Mouse (Mus musculus): ENCODE measurements around the gene Rcn3. TPM values are rescaled to one million over a fixed set of nuclear protein-coding genes. Genes with fewer than 3 reads are reported as not detected.
"Not testable (repeated sequence)": the region's sequence is repeated elsewhere in the genome, so short reads cannot be mapped to it uniquely, and the experiment has no call there.

The Rcn3 gene
- polyA plus RNA-seq, 1 experiment from 2014 or later = 245 TPM

DNA sequence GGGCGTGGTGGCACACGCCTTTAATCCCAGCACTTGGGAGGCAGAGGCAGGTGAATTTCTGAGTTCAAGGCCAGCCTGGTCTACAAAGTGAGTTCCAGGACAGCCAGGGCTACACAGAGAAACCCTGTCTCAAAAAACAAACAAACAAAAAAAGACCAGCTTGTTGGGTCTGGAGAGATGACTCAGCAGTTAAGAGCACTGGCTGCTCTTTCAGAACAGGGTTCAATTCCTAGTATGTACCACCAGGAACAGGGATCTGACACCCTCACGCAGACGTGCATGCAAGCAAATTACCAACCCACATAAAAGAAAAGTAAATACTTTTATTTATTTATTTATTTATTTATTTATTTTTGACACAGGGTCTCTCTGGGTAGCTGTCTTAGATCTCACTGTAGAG is 18.1 kb upstream of the Rcn3 start:
- H3K9ac ChIP-seq (ENCODE audit: low read length); H3K4me1 ChIP-seq (ENCODE audit: control insufficient read depth, insufficient read depth, low read length); H3K36me3 ChIP-seq (ENCODE audit: control insufficient read depth, insufficient read depth, low read length); DNase-seq (ENCODE audit: low spot score); H3K4me3 ChIP-seq (ENCODE audit: low read depth, low read length); H3K4me2 ChIP-seq (ENCODE audit: low read depth, severe bottlenecking); H3K9me3 ChIP-seq (ENCODE audit: control insufficient read depth, low read length); H3K27ac ChIP-seq (replicated peaks; ENCODE audit: low read depth, low read length); ATAC-seq (ENCODE audit: insufficient number of reproducible peaks, low FRiP score, low TSS enrichment, low read depth); H3K27me3 ChIP-seq (ENCODE audit: control insufficient read depth, insufficient read depth, low read length): not testable (repeated sequence)
- 91% methylated on average over 4 of the region's 4 CpGs for WGBS

- Histone ChIP-seq H3K9ac (ENCODE audit: low read length) (no peak overlapping the region), H3K4me3 (ENCODE audit: low read depth, low read length) (no peak overlapping the region), H3K4me2 (ENCODE audit: low read depth, severe bottlenecking) (no peak overlapping the region), H3K9me3 (ENCODE audit: control insufficient read depth, low read length) (no peaks in the 10 kb centered on the region), H3K27me3 (ENCODE audit: control insufficient read depth, insufficient read depth, low read length) (no peaks in the 10 kb centered on the region), H3K4me1 (ENCODE audit: control insufficient read depth, insufficient read depth, low read length) (peaks cover 16% of the 10 kb centered on the region), H3K27ac (replicated peaks; ENCODE audit: low read depth, low read length) (no peak overlapping the region), H3K36me3 (ENCODE audit: control insufficient read depth, insufficient read depth, low read length) (no peaks in the 10 kb centered on the region)
- 67% methylated on average over 5 of the region's 5 CpGs for WGBS
- ATAC-seq (ENCODE audit: insufficient number of reproducible peaks, low FRiP score, low TSS enrichment, low read depth) (no peak; the same call in 1 of the 2 replicates), DNase-seq (ENCODE audit: low spot score) (no peak)
These were observed 15.1 kb upstream of the Rcn3 start for GRCm38 (mm10) chr7:45107052-45107645.

DNA sequence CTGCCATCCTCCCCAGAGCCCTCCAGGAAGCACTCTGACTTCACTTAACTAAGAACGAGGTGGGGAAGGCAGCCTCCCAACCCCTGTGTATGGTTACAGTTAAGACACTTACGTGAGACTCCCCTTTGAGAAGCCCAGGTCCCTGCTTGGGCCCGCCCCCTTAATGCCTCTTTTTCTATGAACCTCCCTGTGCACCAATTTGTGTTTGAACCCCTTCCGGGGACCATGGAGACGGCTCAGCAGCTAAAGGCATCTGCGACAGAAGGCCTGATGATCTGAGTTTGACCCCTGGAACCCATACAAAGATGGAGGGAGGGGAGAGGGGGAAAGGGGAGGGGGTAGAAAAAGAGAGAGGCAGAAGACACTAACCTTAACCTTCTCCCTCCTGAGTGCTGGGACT is 14.4 kb upstream of the Rcn3 start:
- DNase-seq (ENCODE audit: low spot score) = no peak

DNA sequence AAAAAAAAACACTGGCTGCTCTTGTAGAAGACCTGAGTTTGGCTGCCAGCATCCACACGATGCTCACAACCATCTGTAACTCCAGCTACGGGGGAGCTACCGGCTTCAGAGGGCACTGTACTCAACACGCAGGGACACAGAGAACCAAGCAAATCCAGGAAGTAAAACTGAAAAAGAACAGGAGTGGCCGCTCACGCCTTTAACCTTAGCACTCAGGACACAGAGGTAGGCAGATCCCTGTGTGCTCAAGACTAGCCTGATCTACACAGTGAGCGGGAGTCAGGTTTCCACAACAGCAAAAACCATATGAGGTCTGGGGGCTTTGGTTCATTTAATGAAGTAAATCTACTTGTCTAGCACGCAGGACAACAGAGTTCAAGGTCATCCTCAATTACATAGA is 13.5 kb upstream of the Rcn3 start:
- Histone ChIP-seq H3K27ac (replicated peaks; ENCODE audit: low read depth, low read length) (no peak overlapping the region), H3K4me3 (ENCODE audit: low read depth, low read length) (no peak overlapping the region), H3K9me3 (ENCODE audit: control insufficient read depth, low read length) (no peaks in the 10 kb centered on the region), H3K36me3 (ENCODE audit: control insufficient read depth, insufficient read depth, low read length) (no peaks in the 10 kb centered on the region), H3K9ac (ENCODE audit: low read length) (no peak overlapping the region), H3K27me3 (ENCODE audit: control insufficient read depth, insufficient read depth, low read length) (no peaks in the 10 kb centered on the region), H3K4me2 (ENCODE audit: low read depth, severe bottlenecking) (no peak overlapping the region), H3K4me1 (ENCODE audit: control insufficient read depth, insufficient read depth, low read length) (peaks cover 16% of the 10 kb centered on the region)
- ATAC-seq (ENCODE audit: insufficient number of reproducible peaks, low FRiP score, low TSS enrichment, low read depth) (no peak), DNase-seq (ENCODE audit: low spot score) (no peak)
- 72% methylated on average over 8 of the region's 8 CpGs for WGBS

More for the DNA sequence above, 14.4 kb upstream of the Rcn3 start:
- Histone ChIP-seq H3K4me3 (ENCODE audit: low read depth, low read length) (no peak overlapping the region), H3K36me3 (ENCODE audit: control insufficient read depth, insufficient read depth, low read length) (no peaks in the 10 kb centered on the region), H3K27me3 (ENCODE audit: control insufficient read depth, insufficient read depth, low read length) (no peaks in the 10 kb centered on the region), H3K4me1 (ENCODE audit: control insufficient read depth, insufficient read depth, low read length) (peaks cover 16% of the 10 kb centered on the region), H3K9me3 (ENCODE audit: control insufficient read depth, low read length) (no peaks in the 10 kb centered on the region), H3K9ac (ENCODE audit: low read length) (no peak overlapping the region), H3K4me2 (ENCODE audit: low read depth, severe bottlenecking) (no peak overlapping the region), H3K27ac (replicated peaks; ENCODE audit: low read depth, low read length) (no peak overlapping the region)
- WGBS = 47% methylated on average over 6 of the region's 6 CpGs
- ATAC-seq (ENCODE audit: insufficient number of reproducible peaks, low FRiP score, low TSS enrichment, low read depth) = no peak

DNA sequence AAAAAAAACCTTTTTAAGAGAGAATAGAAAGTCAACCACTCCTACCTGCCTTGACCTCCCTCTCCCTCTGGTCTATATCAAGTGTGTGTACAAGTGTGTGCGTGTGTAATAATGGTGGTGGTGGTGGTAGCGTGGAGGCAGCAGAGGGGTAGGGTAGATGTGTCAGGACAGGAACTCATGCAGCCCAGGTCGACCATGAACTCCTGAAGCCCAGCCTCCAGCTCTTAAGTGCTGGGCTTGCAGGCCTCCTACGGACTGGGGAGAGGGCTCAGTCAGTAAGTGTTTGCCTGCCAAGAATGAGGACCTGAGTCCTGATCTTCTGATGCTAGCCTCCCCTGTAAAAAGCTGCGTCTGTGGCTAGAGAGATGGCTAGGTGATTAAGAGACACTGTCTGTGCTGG is 12.9 kb upstream of the Rcn3 start:
- Histone ChIP-seq H3K9me3 (ENCODE audit: control insufficient read depth, low read length) (no peaks in the 10 kb centered on the region), H3K9ac (ENCODE audit: low read length) (no peak overlapping the region), H3K4me3 (ENCODE audit: low read depth, low read length) (no peak overlapping the region), H3K27ac (replicated peaks; ENCODE audit: low read depth, low read length) (no peak overlapping the region), H3K36me3 (ENCODE audit: control insufficient read depth, insufficient read depth, low read length) (no peaks in the 10 kb centered on the region), H3K4me2 (ENCODE audit: low read depth, severe bottlenecking) (no peak overlapping the region), H3K27me3 (ENCODE audit: control insufficient read depth, insufficient read depth, low read length) (no peaks in the 10 kb centered on the region), H3K4me1 (ENCODE audit: control insufficient read depth, insufficient read depth, low read length) (peaks cover 16% of the 10 kb centered on the region)
- no peak for DNase-seq (ENCODE audit: low spot score)
- no peak for ATAC-seq (ENCODE audit: insufficient number of reproducible peaks, low FRiP score, low TSS enrichment, low read depth)
- 81% methylated on average over 5 of the region's 5 CpGs for WGBS

- peaks cover 16% of the 10 kb centered on the region for H3K4me1 ChIP-seq (ENCODE audit: control insufficient read depth, insufficient read depth, low read length)
- H3K9ac ChIP-seq (ENCODE audit: low read length) = peak within 1 kb of the TSS; percentile 28; the same call in 1 of the 2 replicates
- H3K9me3 ChIP-seq (ENCODE audit: control insufficient read depth, low read length) = no peaks in the 10 kb centered on the region
- H3K4me3 ChIP-seq (ENCODE audit: low read depth, low read length) = no peak within 1 kb of the TSS
- no peaks in the 10 kb centered on the region for H3K27me3 ChIP-seq (ENCODE audit: control insufficient read depth, insufficient read depth, low read length)
- H3K4me2 ChIP-seq (ENCODE audit: low read depth, severe bottlenecking) = no peak within 1 kb of the TSS
- DNase-seq (ENCODE audit: low spot score) (no peak), ATAC-seq (ENCODE audit: insufficient number of reproducible peaks, low FRiP score, low TSS enrichment, low read depth) (no peak)
- no peaks in the 10 kb centered on the region for H3K36me3 ChIP-seq (ENCODE audit: control insufficient read depth, insufficient read depth, low read length)
- H3K27ac ChIP-seq (replicated peaks; ENCODE audit: low read depth, low read length) = peak within 1 kb of the TSS; percentile 52; the same call in 1 of the 2 replicates
- 47% methylated on average over 7 of the region's 7 CpGs for WGBS
These were observed 11.7 kb upstream of the Rcn3 start, which contains the start of gene Fcgrt for GRCm38 (mm10) chr7:45103652-45104180. Gene Fcgrt (minus strand): TSS chr7:45103851.

DNA sequence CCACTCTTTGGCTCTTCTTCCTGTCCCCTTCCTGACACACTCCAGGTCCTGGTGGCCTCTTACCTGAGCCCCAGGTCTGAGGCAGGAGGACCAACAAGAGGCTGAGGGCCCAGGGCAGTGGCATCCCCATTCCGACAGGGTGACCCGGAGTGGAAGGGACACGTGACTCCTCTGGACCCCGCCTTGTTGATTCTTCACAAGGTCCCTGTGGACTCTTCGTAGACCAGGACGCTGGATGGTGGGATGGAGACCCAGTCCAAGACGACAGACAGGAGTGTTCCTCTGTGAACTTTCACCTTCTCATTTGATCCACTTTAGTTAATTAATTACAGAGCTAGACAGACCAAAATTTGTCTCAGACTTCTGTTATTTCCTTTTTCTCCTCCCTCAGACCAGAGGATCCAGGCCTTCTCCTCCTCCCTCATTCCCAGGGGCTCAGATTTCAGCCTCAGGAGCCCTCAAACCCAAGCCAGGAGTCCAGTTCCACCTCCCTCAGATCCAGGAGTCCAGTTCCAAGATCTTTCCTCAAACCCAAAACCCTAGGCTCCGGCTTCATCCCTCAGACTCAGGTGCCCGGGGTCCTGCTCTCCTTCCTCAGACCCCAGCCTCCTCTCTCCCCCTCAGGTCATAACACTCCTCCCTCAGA is 11.0 kb upstream of the Rcn3 start:
- ATAC-seq (ENCODE audit: insufficient number of reproducible peaks, low FRiP score, low TSS enrichment, low read depth) (no peak), DNase-seq (ENCODE audit: low spot score) (no peak)
- H3K4me2 ChIP-seq (ENCODE audit: low read depth, severe bottlenecking) = no peak overlapping the region
- peaks cover 16% of the 10 kb centered on the region for H3K4me1 ChIP-seq (ENCODE audit: control insufficient read depth, insufficient read depth, low read length)
- no peak overlapping the region for H3K4me3 ChIP-seq (ENCODE audit: low read depth, low read length)
- peak overlapping the region; percentile 28; the same call in 1 of the 2 replicates for H3K9ac ChIP-seq (ENCODE audit: low read length)
- H3K27me3 ChIP-seq (ENCODE audit: control insufficient read depth, insufficient read depth, low read length) = no peaks in the 10 kb centered on the region
- H3K36me3 ChIP-seq (ENCODE audit: control insufficient read depth, insufficient read depth, low read length) = no peaks in the 10 kb centered on the region
- peak overlapping the region; percentile 43; the same call in 1 of the 2 replicates for H3K27ac ChIP-seq (replicated peaks; ENCODE audit: low read depth, low read length)
- WGBS = 78% methylated on average over 9 of the region's 9 CpGs
- no peaks in the 10 kb centered on the region for H3K9me3 ChIP-seq (ENCODE audit: control insufficient read depth, low read length)

DNA sequence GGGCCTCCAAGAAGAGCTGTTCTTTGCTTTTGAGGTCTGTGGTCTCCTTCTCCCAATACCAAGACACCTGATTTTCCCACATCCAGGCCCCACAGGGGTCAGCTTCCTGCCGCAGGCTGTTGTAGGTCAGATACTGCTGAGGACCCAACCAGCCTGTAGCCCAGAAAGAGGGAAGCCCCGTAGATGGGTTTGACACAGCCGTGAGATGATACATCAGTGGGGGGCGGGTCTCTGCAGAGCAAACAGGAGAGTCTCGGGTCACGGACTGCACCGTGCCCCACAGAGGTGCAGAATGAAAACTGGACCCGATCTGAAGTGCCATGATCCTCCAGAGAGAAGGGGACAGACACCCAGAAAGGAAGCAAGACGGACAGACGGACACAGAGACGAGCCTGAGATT is 10.4 kb upstream of the Rcn3 start:
- Histone ChIP-seq H3K9ac (ENCODE audit: low read length) (no peak overlapping the region), H3K27me3 (ENCODE audit: control insufficient read depth, insufficient read depth, low read length) (no peaks in the 10 kb centered on the region), H3K36me3 (ENCODE audit: control insufficient read depth, insufficient read depth, low read length) (no peaks in the 10 kb centered on the region), H3K9me3 (ENCODE audit: control insufficient read depth, low read length) (no peaks in the 10 kb centered on the region), H3K4me3 (ENCODE audit: low read depth, low read length) (no peak overlapping the region), H3K4me2 (ENCODE audit: low read depth, severe bottlenecking) (no peak overlapping the region), H3K27ac (replicated peaks; ENCODE audit: low read depth, low read length) (no peak overlapping the region), H3K4me1 (ENCODE audit: control insufficient read depth, insufficient read depth, low read length) (peaks cover 16% of the 10 kb centered on the region)
- 90% methylated on average over 11 of the region's 11 CpGs for WGBS
- no peak for ATAC-seq (ENCODE audit: insufficient number of reproducible peaks, low FRiP score, low TSS enrichment, low read depth)
- DNase-seq (ENCODE audit: low spot score) = no peak
